Mouse (Mus musculus) kidney, adult 2 months (tissue): ENCODE measurements around the gene Ybey.

Source experiments
- CTCF ChIP-seq: fragments of 200-500 bp; conservative IDR thresholded peaks from 2 replicates; pipeline ENCODE4 v1.5.1; 2011; ENCODE audit warnings: low read depth, mild to moderate bottlenecking, control low read depth, low read length, moderate library complexity, mixed read lengths; ENCODE audit not compliant: insufficient read depth, insufficient read length
- POLR2A ChIP-seq: fragments of 200-500 bp; IDR thresholded peaks from one replicate; pipeline ENCODE4 v1.6.1; 2011; ENCODE audit warnings: low read depth, low read length, control low read depth

DNA sequence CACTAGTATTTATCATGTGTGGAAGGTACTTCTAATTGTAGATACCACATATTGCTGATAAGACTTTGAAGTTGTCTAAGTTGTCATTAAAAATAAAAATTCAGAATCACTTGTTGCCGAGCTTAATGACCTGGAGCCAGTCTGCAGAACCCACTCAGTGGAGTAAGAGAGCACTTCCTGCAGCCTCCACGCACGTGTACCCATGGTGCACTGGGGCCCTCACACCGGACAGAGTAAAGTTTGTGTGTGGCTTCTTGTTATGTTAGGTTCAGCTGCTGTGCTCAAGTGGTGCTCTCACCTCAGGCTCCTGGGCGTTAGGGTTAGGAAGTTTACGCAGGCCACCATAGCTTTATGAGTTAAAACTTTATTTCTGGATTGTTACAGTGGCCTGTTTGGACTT lies 26.6 kb upstream of the Ybey start:
- TF ChIP-seq POLR2A: no peak
- no peak for TF ChIP-seq CTCF
